Mouse (Mus musculus): Measurements from ENCODE around the gene Bphl. TPM values are rescaled to one million over a fixed set of nuclear protein-coding genes. Genes with fewer than 3 reads are reported as not detected.

Gene Bphl
- polyA plus RNA-seq, 1 experiment from 2014 or later: 46.1 TPM

Other genes starting within 250 kb of the Bphl start
- not detected in 2 replicates for gene Serpinb6e, start 194.2 kb upstream of the Bphl start, polyA plus RNA-seq (2016; fragmentation: Nextera tagmentation; extraction: Ambion mirVana)
- 0.15 and 0.25 TPM in 2 replicates for gene Serpinb6c, start 131.9 kb upstream of the Bphl start, polyA plus RNA-seq (2016; fragmentation: Nextera tagmentation; extraction: Ambion mirVana)
- gene Nqo2, start 72.9 kb upstream of the Bphl start, polyA plus RNA-seq (2016; fragmentation: Nextera tagmentation; extraction: Ambion mirVana): 14.1 and 16.6 TPM in 2 replicates
- gene Ripk1, start 35.2 kb upstream of the Bphl start, polyA plus RNA-seq (2016; fragmentation: Nextera tagmentation; extraction: Ambion mirVana): 12.7 and 15.6 TPM in 2 replicates
- gene Serpinb6a, start 34.8 kb upstream of the Bphl start, polyA plus RNA-seq (2016; fragmentation: Nextera tagmentation; extraction: Ambion mirVana): 55.4 and 60.9 TPM in 2 replicates
- 79.8 and 80.1 TPM in 2 replicates for gene Tubb2a, start 40.4 kb downstream of the Bphl start, polyA plus RNA-seq (2016; fragmentation: Nextera tagmentation; extraction: Ambion mirVana)
- gene Tubb2b, start 92.9 kb downstream of the Bphl start, polyA plus RNA-seq (2016; fragmentation: Nextera tagmentation; extraction: Ambion mirVana): 25.6 and 27.1 TPM in 2 replicates
- 102 and 106 TPM in 2 replicates for gene Psmg4, start 125.4 kb downstream of the Bphl start, polyA plus RNA-seq (2016; fragmentation: Nextera tagmentation; extraction: Ambion mirVana)

Data from limb, embryonic 12.5 days (tissue).